9 mouse cellular contexts compared by ENCODE assay signal in the genomic region with DNA sequence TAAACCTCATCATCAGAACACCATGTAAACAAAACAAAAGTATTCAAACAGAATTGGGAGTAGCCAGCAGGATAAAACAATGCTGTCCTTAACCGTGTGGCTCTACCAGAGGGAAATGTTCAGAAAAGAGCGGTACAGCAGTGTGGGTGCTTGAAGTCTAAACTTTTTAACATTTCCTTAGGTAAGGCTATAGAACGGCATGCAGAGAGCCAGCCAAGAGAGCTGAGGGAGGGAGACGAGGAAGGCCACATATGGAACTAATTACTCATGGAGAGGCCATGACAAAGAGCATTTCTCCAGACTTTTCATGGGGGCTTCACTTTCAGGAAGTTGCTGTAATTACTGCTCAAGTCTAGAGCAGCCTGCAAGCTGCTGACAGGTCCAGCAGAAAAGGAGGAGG.
DNase-seq lines count a peak whose midpoint lies in the region; ATAC-seq and TF ChIP-seq lines count a peak whose summit lies in the region.
"Had no signal": no experiment of that assay in that cellular context is flagged by ENCODE, and none has a peak within 500 bp of the region (broad histone marks: within the 10 kb centered on the region; RNA-seq: fewer than 3 reads in every experiment).

No protein-coding gene starts in this region.

- peak overlapping the region; percentile 59 for H3K4me2 ChIP-seq in lung, embryonic 14.5 days
- H3K4me2 ChIP-seq in heart, postnatal 0 days (ENCODE audit: low read depth, low read length), result peak overlapping the region; percentile 51; the same call in 1 of the 2 replicates
- H3K4me2 ChIP-seq in neural tube, embryonic 15.5 days, result no peak overlapping the region

- H3K27ac ChIP-seq in lung, embryonic 14.5 days (ENCODE audit: low read depth), result peak overlapping the region; percentile 100
- H3K27ac ChIP-seq in embryonic facial prominence, embryonic 10.5 days (replicated peaks), result peak overlapping the region; percentile 96
- peak overlapping the region; percentile 92 for H3K27ac ChIP-seq in heart, postnatal 0 days (ENCODE audit: low read depth)
- 0 out of 2 replicates have a peak overlapping the region, but pooled peaks have one; percentile 4 for H3K27ac ChIP-seq in neural tube, embryonic 15.5 days (replicated peaks)

- WGBS in lung, embryonic 14.5 days, result 6% methylated on average over 4 of the region's 4 CpGs
- WGBS in embryonic facial prominence, embryonic 10.5 days, result 12% methylated on average over 4 of the region's 4 CpGs
- WGBS in heart, postnatal 0 days, result 51% methylated on average over 4 of the region's 4 CpGs
- 42% methylated on average over 4 of the region's 4 CpGs for WGBS in neural tube, embryonic 15.5 days

- H3K9me3 ChIP-seq in lung, embryonic 14.5 days (ENCODE audit: low read depth, low read length), result no peaks in the 10 kb centered on the region
- no peaks in the 10 kb centered on the region for H3K9me3 ChIP-seq in embryonic facial prominence, embryonic 10.5 days
- no peaks in the 10 kb centered on the region for H3K9me3 ChIP-seq in heart, postnatal 0 days (replicated peaks; ENCODE audit: control insufficient read depth, low read length)
- H3K9me3 ChIP-seq in neural tube, embryonic 15.5 days (replicated peaks), result no peaks in the 10 kb centered on the region

- no peaks in the 10 kb centered on the region for H3K27me3 ChIP-seq in lung, embryonic 14.5 days (ENCODE audit: insufficient read depth, low read length)
- H3K27me3 ChIP-seq in embryonic facial prominence, embryonic 10.5 days (replicated peaks; ENCODE audit: low read depth, poor library complexity, severe bottlenecking), result 0 out of 2 replicates have a peak, but pooled peaks cover 4% of the 10 kb centered on the region
- H3K27me3 ChIP-seq in heart, postnatal 0 days (ENCODE audit: control insufficient read depth, insufficient read depth, low read length), result no peaks in the 10 kb centered on the region
- no peaks in the 10 kb centered on the region for H3K27me3 ChIP-seq in neural tube, embryonic 15.5 days (replicated peaks)

- H3K9ac ChIP-seq in lung, embryonic 14.5 days, result peak overlapping the region; percentile 21; the same call in 1 of the 2 replicates
- H3K9ac ChIP-seq in heart, postnatal 0 days (replicated peaks; ENCODE audit: low read depth, low read length), result no peak overlapping the region
- no peak overlapping the region for H3K9ac ChIP-seq in neural tube, embryonic 15.5 days (replicated peaks)

- peak; percentile 62 for ATAC-seq in lung, embryonic 14.5 days (ENCODE audit: insufficient read depth)
- peak; percentile 36 for ATAC-seq in heart, postnatal 0 days (ENCODE audit: insufficient read depth, low read depth)
- no peak for ATAC-seq in neural tube, embryonic 15.5 days (ENCODE audit: low FRiP score)

- no peak for TF ChIP-seq EP300 in heart, postnatal 0 days (IDR thresholded peaks at IDR 0.05; ENCODE audit: low read depth)

- H3K36me3 ChIP-seq in lung, embryonic 14.5 days (ENCODE audit: insufficient read depth), result peaks cover 4% of the 10 kb centered on the region; the same call in 1 of the 2 replicates
- peaks cover 8% of the 10 kb centered on the region; the same call in 1 of the 2 replicates for H3K36me3 ChIP-seq in embryonic facial prominence, embryonic 10.5 days (replicated peaks)
- H3K36me3 ChIP-seq in heart, postnatal 0 days (replicated peaks; ENCODE audit: control insufficient read depth, insufficient read depth, low read length), result no peaks in the 10 kb centered on the region
- no peaks in the 10 kb centered on the region for H3K36me3 ChIP-seq in neural tube, embryonic 15.5 days

- DNase-seq in lung, embryonic 14.5 days, result peak; percentile 78
- no peak for DNase-seq in lung, postnatal 10 days
- peak; percentile 74 for DNase-seq in embryonic facial prominence, embryonic 10.5 days (ENCODE audit: low spot score)
- DNase-seq in heart, postnatal 0 days (ENCODE audit: low spot score), result no peak
- DNase-seq in cerebellum, adult 9-10 months, result no peak
- no peak for DNase-seq in right cerebral cortex, adult 18-20 months
- DNase-seq in T-cell, adult 2 months (ENCODE audit: low spot score), result no peak
- DNase-seq: cerebellum, adult 9-11 months had no signal

- no peak overlapping the region for H3K4me3 ChIP-seq in lung, embryonic 14.5 days (ENCODE audit: low read depth, low read length)
- H3K4me3 ChIP-seq in embryonic facial prominence, embryonic 10.5 days, result peak overlapping the region; percentile 74
- no peak overlapping the region for H3K4me3 ChIP-seq in heart, postnatal 0 days (ENCODE audit: low read depth, low read length)
- H3K4me3 ChIP-seq in neural tube, embryonic 15.5 days (replicated peaks), result no peak overlapping the region

- H3K4me1 ChIP-seq in lung, embryonic 14.5 days (ENCODE audit: insufficient read depth), result peaks cover 4% of the 10 kb centered on the region; the same call in 1 of the 2 replicates
- H3K4me1 ChIP-seq in embryonic facial prominence, embryonic 10.5 days, result peaks cover 41% of the 10 kb centered on the region
- peaks cover 5% of the 10 kb centered on the region for H3K4me1 ChIP-seq in heart, postnatal 0 days (ENCODE audit: control insufficient read depth, insufficient read depth)
- peaks cover 7% of the 10 kb centered on the region for H3K4me1 ChIP-seq in neural tube, embryonic 15.5 days

- no peak for TF ChIP-seq CTCF in lung, embryonic 14.5 days (IDR thresholded peaks at IDR 0.05; ENCODE audit: low read depth)
- no peak for TF ChIP-seq CTCF in heart, postnatal 0 days (IDR thresholded peaks at IDR 0.05; ENCODE audit: low read depth)

Comparison
In these comparisons a context has a peak if more than half of its experiments do, and no peak if none do; other contexts are left out.
1. DNase-seq: peak in lung, embryonic 14.5 days (single experiment) and embryonic facial prominence, embryonic 10.5 days (single experiment); none in lung, postnatal 10 days (single experiment), heart, postnatal 0 days (single experiment), cerebellum, adult 9-10 months (single experiment), right cerebral cortex, adult 18-20 months (single experiment) and T-cell, adult 2 months (single experiment).
2. H3K27ac ChIP-seq: peak in every context shown above with its lines; median percentile 100 in lung, embryonic 14.5 days; 96 in embryonic facial prominence, embryonic 10.5 days; 92 in heart, postnatal 0 days; 4 in neural tube, embryonic 15.5 days.